Mouse (Mus musculus): ENCODE results near the gene Gng7.

The Gng7 gene

GRCm38 (mm10) chr10:80900318-80901247 lies 114.2 kb downstream of the Gng7 start, which contains the start of gene Timm13:
Gene Timm13, minus strand, starts transcription at chr10:80900969.
- DNase-seq (ENCODE audit: low read depth, low spot score): peak; percentile 99

- DNase-seq (ENCODE audit: low read depth, low spot score): no peak
Observed at GRCm38 (mm10) chr10:80899591-80900317, 115.0 kb downstream of the Gng7 start.

- DNase-seq (ENCODE audit: low read depth, low spot score): no peak
Observed at GRCm38 (mm10) chr10:80899074-80899473, 115.7 kb downstream of the Gng7 start.
